Mouse (Mus musculus) adrenal gland, postnatal 4 days (tissue): ENCODE measurements around the gene Rbfox1. TPM values are rescaled to one million over a fixed set of nuclear protein-coding genes. Genes with fewer than 3 reads are reported as not detected.

Source experiments
- DNase-seq, 2 experiments: peaks; one replicate each; pipeline ENCODE4 v3.0.0; 2021 to 2022; ENCODE audit warnings: low spot score in 2 of 2, mixed read lengths in 2 of 2
- total RNA-seq, 2 experiments: library from RNA; stranded (reverse); gene quantifications; 2 replicates each; pipeline ENCODE4 v1.2.3; 2021

The Rbfox1 gene
- total RNA-seq, 2 experiments from 2014 or later, result 9.7 to 10.4 TPM

GRCm38 (mm10) chr16:6448250-6448649, 563.1 kb downstream of the Rbfox1 start:
- DNase-seq, result no peak

GRCm38 (mm10) chr16:6455349-6455748, 570.2 kb downstream of the Rbfox1 start:
- no peak for DNase-seq

GRCm38 (mm10) chr16:6479094-6479590, 594.0 kb downstream of the Rbfox1 start:
- no peak for DNase-seq

GRCm38 (mm10) chr16:6479616-6480410, 594.7 kb downstream of the Rbfox1 start:
- DNase-seq, result no peak

- DNase-seq, result peak in 1 of 2 experiments; percentile 23
Observed at GRCm38 (mm10) chr16:6480411-6480728, 595.2 kb downstream of the Rbfox1 start.

GRCm38 (mm10) chr16:6483628-6484027, 598.5 kb downstream of the Rbfox1 start:
- DNase-seq, result no peak

GRCm38 (mm10) chr16:6485631-6486030, 600.5 kb downstream of the Rbfox1 start:
- DNase-seq, result no peak

GRCm38 (mm10) chr16:6502219-6502618, 617.1 kb downstream of the Rbfox1 start:
- DNase-seq, result no peak

GRCm38 (mm10) chr16:6503573-6504331, 618.6 kb downstream of the Rbfox1 start:
- peak in 1 of 2 experiments; percentile 7 for DNase-seq

- no peak for DNase-seq
Observed at GRCm38 (mm10) chr16:6508924-6509323, 623.8 kb downstream of the Rbfox1 start.

- no peak for DNase-seq
Observed at GRCm38 (mm10) chr16:6519474-6519873, 634.3 kb downstream of the Rbfox1 start.

- DNase-seq, result no peak
Observed at GRCm38 (mm10) chr16:6525507-6526170, 640.5 kb downstream of the Rbfox1 start.

- DNase-seq, result no peak
Observed at GRCm38 (mm10) chr16:6531459-6531858, 646.3 kb downstream of the Rbfox1 start.

- DNase-seq, result no peak
Observed at GRCm38 (mm10) chr16:6532077-6532995, 647.2 kb downstream of the Rbfox1 start.

GRCm38 (mm10) chr16:6555776-6556175, 670.6 kb downstream of the Rbfox1 start:
- no peak for DNase-seq

- no peak for DNase-seq
Observed at GRCm38 (mm10) chr16:6557726-6558125, 672.6 kb downstream of the Rbfox1 start.

GRCm38 (mm10) chr16:6584700-6585099, 699.5 kb downstream of the Rbfox1 start:
- DNase-seq, result no peak

- DNase-seq, result no peak
Observed at GRCm38 (mm10) chr16:6585204-6585603, 700.0 kb downstream of the Rbfox1 start.

- no peak for DNase-seq
Observed at GRCm38 (mm10) chr16:6616526-6616925, 731.4 kb downstream of the Rbfox1 start.

- DNase-seq, result no peak
Observed at GRCm38 (mm10) chr16:6640330-6640729, 755.2 kb downstream of the Rbfox1 start.

GRCm38 (mm10) chr16:6646941-6647340, 761.8 kb downstream of the Rbfox1 start:
- DNase-seq, result no peak
